In the genomic region with DNA sequence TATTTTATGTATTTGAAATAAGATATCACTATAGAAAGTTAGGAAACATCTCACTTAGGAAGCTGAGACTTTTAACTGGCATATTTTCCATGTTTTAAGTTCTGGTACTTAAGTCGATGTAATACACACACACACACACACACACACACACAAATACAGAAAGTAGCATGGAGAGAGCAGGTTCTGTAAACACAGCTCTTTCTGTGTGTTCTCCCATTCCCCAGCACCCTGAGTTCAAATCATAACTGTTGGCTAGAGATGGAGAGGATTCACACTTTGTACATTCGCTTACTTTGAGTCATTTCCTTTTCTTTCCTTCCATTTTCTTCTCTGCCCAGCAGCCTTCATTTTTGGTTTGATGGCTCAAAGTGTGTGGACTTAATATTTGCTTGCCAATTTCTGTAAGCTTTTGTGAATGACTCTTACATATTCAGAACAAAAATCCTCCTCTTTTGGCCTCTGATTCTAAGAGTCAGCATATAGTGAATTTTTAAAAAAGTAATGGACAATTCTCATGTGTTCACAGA, we compare ENCODE assay signal across 7 mouse cellular contexts. TPM values are rescaled to one million over a fixed set of nuclear protein-coding genes. Genes with fewer than 3 reads are reported as not detected.
DNase-seq lines count a peak whose midpoint lies in the region; ATAC-seq lines count a peak whose summit lies in the region.

No protein-coding gene starts in this region.

- ATAC-seq in neural tube, embryonic 11.5 days (ENCODE audit: insufficient read depth, low FRiP score, low TSS enrichment), result no peak
- no peak for ATAC-seq in embryonic facial prominence, embryonic 15.5 days (ENCODE audit: insufficient number of reproducible peaks, low FRiP score, low TSS enrichment, low read depth)
- no peak for ATAC-seq in stomach, embryonic 15.5 days (ENCODE audit: insufficient read depth, low FRiP score, low read depth)

- no peak overlapping the region for H3K27ac ChIP-seq in neural tube, embryonic 11.5 days (ENCODE audit: low read depth, low read length)
- no peak overlapping the region for H3K27ac ChIP-seq in embryonic facial prominence, embryonic 15.5 days (replicated peaks)
- 0 out of 2 replicates have a peak overlapping the region, but pooled peaks have one; percentile 28 for H3K27ac ChIP-seq in limb, embryonic 10.5 days
- no peak overlapping the region for H3K27ac ChIP-seq in stomach, embryonic 15.5 days

- peak overlapping the region; percentile 87 for H3K4me3 ChIP-seq in neural tube, embryonic 11.5 days (ENCODE audit: low read depth, low read length)
- H3K4me3 ChIP-seq in embryonic facial prominence, embryonic 15.5 days (replicated peaks), result peak overlapping the region; percentile 99
- peak overlapping the region; percentile 84 for H3K4me3 ChIP-seq in limb, embryonic 10.5 days
- peak overlapping the region; percentile 80 for H3K4me3 ChIP-seq in stomach, embryonic 15.5 days (replicated peaks)

- H3K36me3 ChIP-seq in neural tube, embryonic 11.5 days (ENCODE audit: control insufficient read depth, insufficient read depth, low read length), result no peaks in the 10 kb centered on the region
- no peaks in the 10 kb centered on the region for H3K36me3 ChIP-seq in embryonic facial prominence, embryonic 15.5 days
- peaks cover 24% of the 10 kb centered on the region for H3K36me3 ChIP-seq in limb, embryonic 10.5 days
- H3K36me3 ChIP-seq in stomach, embryonic 15.5 days, result no peaks in the 10 kb centered on the region

- no peak for DNase-seq in neural tube, embryonic 11.5 days (ENCODE audit: low spot score)
- no peak for DNase-seq in neural tube, embryonic 10.5 days (ENCODE audit: extremely low spot score, low spot score)
- DNase-seq in limb, embryonic 10.5 days (ENCODE audit: low spot score), result no peak
- DNase-seq in left cerebral cortex, adult 18-20 months (ENCODE audit: low spot score in 2 of 2), result no peak
- DNase-seq in gastrocnemius, postnatal 4 days (ENCODE audit: low spot score in 2 of 2), result no peak

- peak overlapping the region; percentile 100 for H3K9ac ChIP-seq in neural tube, embryonic 11.5 days (ENCODE audit: low read length)
- H3K9ac ChIP-seq in embryonic facial prominence, embryonic 15.5 days, result peak overlapping the region; percentile 94
- H3K9ac ChIP-seq in stomach, embryonic 15.5 days, result no peak overlapping the region

- H3K4me1 ChIP-seq in neural tube, embryonic 11.5 days (ENCODE audit: control insufficient read depth, insufficient read depth, low read length), result peaks cover 35% of the 10 kb centered on the region
- peaks cover 24% of the 10 kb centered on the region for H3K4me1 ChIP-seq in embryonic facial prominence, embryonic 15.5 days
- H3K4me1 ChIP-seq in limb, embryonic 10.5 days, result peaks cover 48% of the 10 kb centered on the region
- peaks cover 14% of the 10 kb centered on the region; the same call in 1 of the 2 replicates for H3K4me1 ChIP-seq in stomach, embryonic 15.5 days

- H3K9me3 ChIP-seq in neural tube, embryonic 11.5 days (ENCODE audit: control insufficient read depth, low read length), result no peaks in the 10 kb centered on the region
- H3K9me3 ChIP-seq in embryonic facial prominence, embryonic 15.5 days (replicated peaks), result no peaks in the 10 kb centered on the region
- H3K9me3 ChIP-seq in limb, embryonic 10.5 days (replicated peaks), result no peaks in the 10 kb centered on the region
- H3K9me3 ChIP-seq in stomach, embryonic 15.5 days, result no peaks in the 10 kb centered on the region

- peak overlapping the region; percentile 64 for H3K4me2 ChIP-seq in neural tube, embryonic 11.5 days (ENCODE audit: low read depth)
- H3K4me2 ChIP-seq in embryonic facial prominence, embryonic 15.5 days (replicated peaks), result peak overlapping the region; percentile 57
- H3K4me2 ChIP-seq in stomach, embryonic 15.5 days, result peak overlapping the region; percentile 77

- 46% methylated on average over 2 of the region's 2 CpGs for whole genome bisulfite sequencing in neural tube, embryonic 11.5 days
- 30% methylated on average over 2 of the region's 2 CpGs for WGBS in embryonic facial prominence, embryonic 15.5 days
- 56% methylated on average over 2 of the region's 2 CpGs for WGBS in limb, embryonic 10.5 days
- 24% methylated on average over 2 of the region's 2 CpGs for WGBS in stomach, embryonic 15.5 days

- H3K27me3 ChIP-seq in neural tube, embryonic 11.5 days (ENCODE audit: control insufficient read depth, insufficient read depth, low read length), result no peaks in the 10 kb centered on the region
- H3K27me3 ChIP-seq in embryonic facial prominence, embryonic 15.5 days, result no peaks in the 10 kb centered on the region
- H3K27me3 ChIP-seq in limb, embryonic 10.5 days (ENCODE audit: low read depth, poor library complexity, severe bottlenecking), result no peaks in the 10 kb centered on the region
- H3K27me3 ChIP-seq in stomach, embryonic 15.5 days (replicated peaks), result no peaks in the 10 kb centered on the region

RNA-seq across cellular contexts. Expression of a gene that starts 1.4 kb away (rescaled TPM):
- polyA plus RNA-seq in neural tube, embryonic 11.5 days (2014; fragmentation: Nextera tagmentation; extraction: Ambion mirVana), result 96.0 and 116 TPM in 2 replicates
- polyA plus RNA-seq in embryonic facial prominence, embryonic 15.5 days (2015; fragmentation: Nextera tagmentation; extraction: Ambion mirVana), result 35.8 and 37.6 TPM in 2 replicates
- polyA plus RNA-seq in limb, embryonic 10.5 days (2016; fragmentation: Nextera tagmentation; extraction: Ambion mirVana), result 79.4 and 90.3 TPM in 2 replicates
- 37.3 and 37.9 TPM in 2 replicates for polyA plus RNA-seq in stomach, embryonic 15.5 days (2015; fragmentation: Nextera tagmentation; extraction: Ambion mirVana)
- total RNA-seq in left cerebral cortex, adult 18-20 months (2021), result 100 to 1,000 TPM; 153 to 164 TPM
- total RNA-seq in gastrocnemius, postnatal 4 days (2021), result 10 to 100 TPM; 72.1 to 75.6 TPM

RNA-seq across cellular contexts. Expression of a gene that starts 39.3 kb away (rescaled TPM):
- 51.0 and 54.6 TPM in 2 replicates for polyA plus RNA-seq in neural tube, embryonic 11.5 days (2014; fragmentation: Nextera tagmentation; extraction: Ambion mirVana)
- 49.9 and 51.8 TPM in 2 replicates for polyA plus RNA-seq in embryonic facial prominence, embryonic 15.5 days (2015; fragmentation: Nextera tagmentation; extraction: Ambion mirVana)
- 65.0 and 66.8 TPM in 2 replicates for polyA plus RNA-seq in limb, embryonic 10.5 days (2016; fragmentation: Nextera tagmentation; extraction: Ambion mirVana)
- 44.3 and 44.7 TPM in 2 replicates for polyA plus RNA-seq in stomach, embryonic 15.5 days (2015; fragmentation: Nextera tagmentation; extraction: Ambion mirVana)
- total RNA-seq in left cerebral cortex, adult 18-20 months (2021), result 100 to 1,000 TPM in 1 of 2 experiments, 10 to 100 TPM in 1; 97.9 to 104 TPM
- total RNA-seq in gastrocnemius, postnatal 4 days (2021), result 10 to 100 TPM; 43.7 to 51.3 TPM
